Mouse (Mus musculus): ENCODE results near the gene Hs3st1.

DNA sequence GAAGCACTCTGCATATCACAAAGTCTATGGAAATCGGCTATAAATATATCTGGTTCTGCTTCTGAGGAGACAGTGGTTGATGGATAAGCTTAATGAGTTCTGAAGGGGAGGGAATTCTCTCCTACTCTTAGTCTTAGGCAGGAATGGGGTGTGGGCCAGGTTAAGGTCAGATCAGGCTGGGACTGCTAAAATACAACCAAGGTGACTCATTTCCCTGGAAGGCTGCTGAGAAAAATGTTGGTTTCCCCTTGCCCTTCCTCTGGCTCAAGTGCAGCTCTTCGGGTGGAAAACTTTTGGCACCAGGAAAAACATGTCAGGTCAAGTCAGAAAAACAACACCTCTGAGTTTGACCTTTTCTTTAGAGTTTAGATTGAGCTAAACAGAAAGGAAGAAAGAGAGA is 143.0 kb downstream of the Hs3st1 start:
- TF ChIP-seq GATA1 (IDR thresholded peaks at IDR 0.05; ENCODE audit: borderline replicate concordance, low read length) (no peak), FLI1 (IDR thresholded peaks at IDR 0.05; ENCODE audit: low read length) (no peak)

Data from megakaryocyte, embryonic 14.5 days (primary cell).